16 mouse cellular contexts compared by ENCODE assay signal in genomic region chr5:37535227-37535626, GRCm38 (mm10).
"Had no signal": no experiment of that assay in that cellular context is flagged by ENCODE, and none has a peak within 500 bp of the region (broad histone marks: within the 10 kb centered on the region; RNA-seq: fewer than 3 reads in every experiment).

No protein-coding gene starts in this region.

- H3K4me2 ChIP-seq: liver, embryonic 11.5 days; liver, embryonic 15.5 days; midbrain, embryonic 12.5 days had no signal

- H3K4me3 ChIP-seq: layer of hippocampus, adult 2 months; left cerebral cortex, adult 2 months; limb, embryonic 10.5 days; liver, embryonic 15.5 days; megakaryocyte, embryonic 14.5 days; midbrain, embryonic 12.5 days had no signal

- H3K9ac ChIP-seq: liver, embryonic 15.5 days; midbrain, embryonic 12.5 days had no signal

- DNase-seq: kidney, adult 18-20 months; kidney, postnatal 10 days; kidney, postnatal 4 days; lung, adult 2 months; lung, postnatal 14 days; thymus, postnatal 14 days had no signal

- H3K27me3 ChIP-seq: liver, embryonic 15.5 days; megakaryocyte, embryonic 14.5 days; midbrain, embryonic 12.5 days had no signal

- H3K4me1 ChIP-seq: limb, embryonic 10.5 days; liver, embryonic 15.5 days; megakaryocyte, embryonic 14.5 days; midbrain, embryonic 12.5 days had no signal

- ATAC-seq: midbrain, embryonic 16.5 days had no signal

- H3K9me3 ChIP-seq: limb, embryonic 10.5 days; liver, embryonic 15.5 days; midbrain, embryonic 12.5 days had no signal

- H3K27ac ChIP-seq: layer of hippocampus, adult 2 months; left cerebral cortex, adult 2 months; limb, embryonic 10.5 days; liver, embryonic 15.5 days; macrophage; midbrain, embryonic 12.5 days; stomach, postnatal 0 days had no signal

- H3K36me3 ChIP-seq: limb, embryonic 10.5 days; liver, embryonic 15.5 days; midbrain, embryonic 12.5 days had no signal
